Mouse (Mus musculus) forebrain, embryonic 15.5 days (tissue): Measurements from ENCODE around the gene AW549877. TPM values are rescaled to one million over a fixed set of nuclear protein-coding genes. Genes with fewer than 3 reads are reported as not detected.

Experiments used
- polyA plus RNA-seq: library from polyadenylated mRNA; unstranded; fragments of >200 nt; fragmentation: Nextera tagmentation; extraction: Ambion mirVana; gene quantifications from 2 replicates; pipeline ENCODE4 v1.2.1, GENCODE M21; 2015

The AW549877 gene
- polyA plus RNA-seq, 1 experiment from 2014 or later: 33.9 TPM

Other genes with a start within 250 kb of the AW549877 start
- gene Fbxo4, start 16.2 kb downstream of the AW549877 start, polyA plus RNA-seq: 7.5 and 7.8 TPM in 2 replicates
- gene Oxct1, start 30.6 kb upstream of the AW549877 start, polyA plus RNA-seq: 257 and 282 TPM in 2 replicates